Mouse (Mus musculus) heart, adult 2 months (tissue): ENCODE measurements around the gene Gdpd1.

Experiments used
- CTCF ChIP-seq: fragments of 200-600 bp; IDR thresholded peaks from 2 replicates; pipeline ENCODE4 v1.8.1; 2022; ENCODE audit warnings: antibody characterized with exemption, mild to moderate bottlenecking, moderate library complexity
- POLR2A ChIP-seq: fragments of 200-500 bp; IDR thresholded peaks from 2 replicates; pipeline ENCODE4 v1.6.1; 2011; ENCODE audit warnings: mild to moderate bottlenecking, low read depth, low read length, control low read depth; ENCODE audit not compliant: insufficient read depth

DNA sequence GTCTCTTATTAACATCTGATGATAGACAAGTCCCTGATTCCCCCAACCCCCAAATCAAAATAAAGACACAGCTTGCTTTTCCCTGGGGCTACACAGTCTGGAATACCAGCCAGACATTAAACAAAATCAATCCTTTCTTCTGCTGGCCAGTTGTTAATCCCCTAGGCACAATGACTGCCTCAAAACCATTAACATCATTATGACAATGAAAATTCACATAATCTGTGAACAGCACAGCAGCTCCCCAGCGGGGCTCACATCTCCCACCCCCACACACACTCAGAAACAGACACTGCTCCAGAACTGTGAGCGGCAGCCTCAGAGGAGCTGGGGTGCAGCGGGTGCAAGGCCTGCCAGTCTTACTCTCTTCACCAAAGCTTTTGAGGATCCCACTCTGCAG lies 83.6 kb downstream of the Gdpd1 start:
- no peak for TF ChIP-seq CTCF
- no peak for TF ChIP-seq POLR2A
